Mouse (Mus musculus) MEL (cell line): ENCODE measurements at regions not wholly inside any gene's neighbourhood (a gene's known extent, or its start where the extent isn't known, plus 50 kb on each side); places are given as distances from the start of the nearest gene placed in this dataset.

Experiments
- DNase-seq: peaks from one replicate; pipeline ENCODE4 v3.0.0; 2011; ENCODE audit warnings: low read depth, low spot score
- H3K27ac ChIP-seq: 2 replicates; pipeline ENCODE4 v1.5.1; 2012; ENCODE audit warnings: low read depth, mild to moderate bottlenecking, control low read depth, low read length, moderate library complexity; ENCODE audit not compliant: control insufficient read depth
- H3K27me3 ChIP-seq, 2 experiments: fragments of 150-350 bp in 1 of 2; sonication (generic) in 1 of 2; 2 replicates each; pipeline ENCODE4 v1.6.1; 2012; ENCODE audit warnings: low read length in 2 of 2, mild to moderate bottlenecking in 2 of 2, improper control_type of control experiment in 1 of 2, moderate library complexity in 1 of 2; ENCODE audit not compliant: insufficient read depth in 2 of 2, control insufficient read depth in 1 of 2
- H3K36me3 ChIP-seq, 2 experiments: 2 replicates each; pipeline ENCODE4 v1.6.1; 2012 to 2014; ENCODE audit warnings: low read length in 2 of 2, improper control_type of control experiment in 1 of 2, inconsistent platforms in 1 of 2, mild to moderate bottlenecking in 1 of 2; ENCODE audit not compliant: insufficient read depth in 2 of 2, control insufficient read depth in 1 of 2
- H3K4me1 ChIP-seq, 2 experiments: fragments of 150-350 bp in 1 of 2; sonication (generic) in 1 of 2; 2 replicates each; pipeline ENCODE4 v1.6.1; 2012; ENCODE audit warnings: low read length in 2 of 2, improper control_type of control experiment in 1 of 2, mild to moderate bottlenecking in 1 of 2; ENCODE audit not compliant: insufficient read depth in 2 of 2, control insufficient read depth in 1 of 2
- H3K4me3 ChIP-seq, 2 experiments: fragments of 150-350 bp in 1 of 2; sonication (generic) in 1 of 2; 2 replicates each; pipeline ENCODE4 v1.5.1; 2012; ENCODE audit warnings: low read depth in 2 of 2, low read length in 2 of 2, mild to moderate bottlenecking in 2 of 2, moderate library complexity in 2 of 2, control low read depth in 1 of 2, improper control_type of control experiment in 1 of 2; ENCODE audit not compliant: control insufficient read depth in 1 of 2, insufficient read depth in 1 of 2
- H3K79me2 ChIP-seq: 2 replicates; pipeline ENCODE4 v1.6.1; 2012; ENCODE audit warnings: mild to moderate bottlenecking, low read length, moderate library complexity; ENCODE audit not compliant: control insufficient read depth, poor library complexity, insufficient read depth
- H3K9ac ChIP-seq: 2 replicates; pipeline ENCODE4 v1.6.1; 2012; ENCODE audit warnings: low read depth, mild to moderate bottlenecking, control low read depth, low read length, moderate library complexity; ENCODE audit not compliant: control insufficient read depth, poor library complexity, severe bottlenecking
- H3K9me3 ChIP-seq: fragments of 150-350 bp; sonication (generic); replicated peaks from 2 replicates; pipeline ENCODE4 v1.6.1; 2012; ENCODE audit warnings: mild to moderate bottlenecking, low read length, improper control_type of control experiment, moderate library complexity; ENCODE audit not compliant: insufficient read depth
- CHD1 ChIP-seq: IDR thresholded peaks from 2 replicates; pipeline ENCODE4 v1.6.1; 2012; ENCODE audit warnings: low read depth, mild to moderate bottlenecking, inconsistent platforms, low read length, improper control_type of control experiment
- CHD2 ChIP-seq: IDR thresholded peaks from 2 replicates; pipeline ENCODE4 v1.6.1; 2011; ENCODE audit warnings: low read length, improper control_type of control experiment
- CTCF ChIP-seq, 3 experiments: IDR thresholded peaks in 2 of 3; conservative IDR thresholded peaks in 1 of 3; 2 replicates each; pipeline ENCODE4 v1.5.1; 2011 to 2012; ENCODE audit warnings: low read length in 3 of 3, low read depth in 2 of 3, mild to moderate bottlenecking in 2 of 3, improper control_type of control experiment in 1 of 3, inconsistent platforms in 1 of 3, mixed read lengths in 1 of 3, moderate library complexity in 1 of 3; ENCODE audit not compliant: control insufficient read depth in 1 of 3, insufficient read depth in 1 of 3, poor library complexity in 1 of 3, severe bottlenecking in 1 of 3
- EP300 ChIP-seq, 2 experiments: IDR thresholded peaks; 2 replicates each; pipeline ENCODE4 v1.6.1; 2011; ENCODE audit warnings: improper control_type of control experiment in 2 of 2, low read length in 2 of 2, low read depth in 1 of 2, mild to moderate bottlenecking in 1 of 2
- ETS1 ChIP-seq: IDR thresholded peaks from 2 replicates; pipeline ENCODE4 v1.6.1; 2012; ENCODE audit warnings: low read depth, mild to moderate bottlenecking, inconsistent platforms, low read length, improper control_type of control experiment, moderate library complexity
- GABPA ChIP-seq: IDR thresholded peaks from 2 replicates; pipeline ENCODE4 v1.6.1; 2012; ENCODE audit warnings: low read depth, mild to moderate bottlenecking, inconsistent platforms, low read length, improper control_type of control experiment, moderate library complexity
- MAZ ChIP-seq: IDR thresholded peaks from 2 replicates; pipeline ENCODE4 v1.6.1; 2012; ENCODE audit warnings: low read depth, mild to moderate bottlenecking, inconsistent platforms, low read length, improper control_type of control experiment
- MYC ChIP-seq: IDR thresholded peaks from 2 replicates; pipeline ENCODE4 v1.6.1; 2011; ENCODE audit warnings: low read depth, mild to moderate bottlenecking, low read length, improper control_type of control experiment, moderate library complexity
- NELFE ChIP-seq: IDR thresholded peaks from 2 replicates; pipeline ENCODE4 v1.6.1; 2011; ENCODE audit warnings: low read depth, low read length, improper control_type of control experiment
- POLR2A ChIP-seq, 2 experiments: IDR thresholded peaks; 2 replicates each; pipeline ENCODE4 v1.6.1; 2011 to 2012; ENCODE audit warnings: low read length in 2 of 2, mild to moderate bottlenecking in 2 of 2, control low read depth in 1 of 2, improper control_type of control experiment in 1 of 2, low read depth in 1 of 2, moderate library complexity in 1 of 2; ENCODE audit not compliant: control insufficient read depth in 1 of 2, insufficient read depth in 1 of 2, poor library complexity in 1 of 2
- RAD21 ChIP-seq: IDR thresholded peaks from 2 replicates; pipeline ENCODE4 v1.6.1; 2011; ENCODE audit warnings: mild to moderate bottlenecking, low read depth, low read length, improper control_type of control experiment
- RCOR1 ChIP-seq: IDR thresholded peaks from 2 replicates; pipeline ENCODE4 v1.6.1; 2012; ENCODE audit warnings: low read depth, mild to moderate bottlenecking, inconsistent platforms, low read length, improper control_type of control experiment
- SIN3A ChIP-seq: IDR thresholded peaks from 2 replicates; pipeline ENCODE4 v1.6.1; 2012; ENCODE audit warnings: low read length, improper control_type of control experiment, inconsistent platforms
- SMC3 ChIP-seq: IDR thresholded peaks from 2 replicates; pipeline ENCODE4 v1.6.1; 2011; ENCODE audit warnings: low read depth, low read length, improper control_type of control experiment
- TBP ChIP-seq: IDR thresholded peaks from 2 replicates; pipeline ENCODE4 v1.8.0; 2011; ENCODE audit warnings: low read depth, low read length, improper control_type of control experiment
- ZC3H11A ChIP-seq: IDR thresholded peaks from 2 replicates; pipeline ENCODE4 v1.6.1; 2012; ENCODE audit warnings: low read depth, mild to moderate bottlenecking, inconsistent platforms, low read length, improper control_type of control experiment
- ZKSCAN1 ChIP-seq: IDR thresholded peaks from 2 replicates; pipeline ENCODE4 v1.6.1; 2012; ENCODE audit warnings: low read depth, mild to moderate bottlenecking, inconsistent platforms, low read length, improper control_type of control experiment, moderate library complexity
- ZNF384 ChIP-seq: IDR thresholded peaks from 2 replicates; pipeline ENCODE4 v1.6.1; 2012; ENCODE audit warnings: low read depth, mild to moderate bottlenecking, inconsistent platforms, low read length, improper control_type of control experiment

DNA sequence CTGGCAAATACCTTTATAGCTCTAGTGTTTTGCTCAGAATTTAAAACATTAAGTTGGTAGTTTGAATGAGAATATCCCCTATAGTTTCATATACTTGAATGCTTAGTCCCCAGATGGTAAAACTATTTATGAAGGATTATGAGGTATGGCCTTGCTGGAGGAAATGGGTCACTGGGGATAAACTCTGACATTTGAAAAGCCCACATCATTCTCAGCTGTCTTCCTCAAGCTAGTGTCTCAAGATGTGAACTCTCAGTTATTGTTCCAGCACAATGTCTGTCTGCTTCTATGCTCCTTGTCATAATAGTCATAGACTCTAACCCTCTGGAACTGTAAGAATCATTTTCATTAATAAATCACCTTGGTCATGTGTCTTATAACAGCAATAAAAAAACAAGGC lies 2004.1 kb upstream of the Gm8797 start:
- Histone ChIP-seq H3K9ac (no peak overlapping the region), H3K9me3 (no peaks in the 10 kb centered on the region), H3K36me3 (no peaks in the 10 kb centered on the region), H3K27ac (no peak overlapping the region), H3K79me2 (no peaks in the 10 kb centered on the region), H3K4me3 (no peak overlapping the region), H3K4me1 (no peaks in the 10 kb centered on the region), H3K27me3 (no peaks in the 10 kb centered on the region)
- DNase-seq = no peak
- TF ChIP-seq TBP (no peak), ZC3H11A (no peak), SIN3A (no peak), SMC3 (no peak), NELFE (no peak), CHD2 (no peak), POLR2A (IDR thresholded peaks at IDR 0.05; ENCODE audit: control insufficient read depth in 1 of 2, insufficient read depth in 1 of 2, low read depth in 1 of 2, low read length in 2 of 2, poor library complexity in 1 of 2) (no peak), ZKSCAN1 (no peak), ZNF384 (no peak), CHD1 (no peak), MAZ (no peak), GABPA (no peak), RCOR1 (no peak), ETS1 (no peak), MYC (no peak)

DNA sequence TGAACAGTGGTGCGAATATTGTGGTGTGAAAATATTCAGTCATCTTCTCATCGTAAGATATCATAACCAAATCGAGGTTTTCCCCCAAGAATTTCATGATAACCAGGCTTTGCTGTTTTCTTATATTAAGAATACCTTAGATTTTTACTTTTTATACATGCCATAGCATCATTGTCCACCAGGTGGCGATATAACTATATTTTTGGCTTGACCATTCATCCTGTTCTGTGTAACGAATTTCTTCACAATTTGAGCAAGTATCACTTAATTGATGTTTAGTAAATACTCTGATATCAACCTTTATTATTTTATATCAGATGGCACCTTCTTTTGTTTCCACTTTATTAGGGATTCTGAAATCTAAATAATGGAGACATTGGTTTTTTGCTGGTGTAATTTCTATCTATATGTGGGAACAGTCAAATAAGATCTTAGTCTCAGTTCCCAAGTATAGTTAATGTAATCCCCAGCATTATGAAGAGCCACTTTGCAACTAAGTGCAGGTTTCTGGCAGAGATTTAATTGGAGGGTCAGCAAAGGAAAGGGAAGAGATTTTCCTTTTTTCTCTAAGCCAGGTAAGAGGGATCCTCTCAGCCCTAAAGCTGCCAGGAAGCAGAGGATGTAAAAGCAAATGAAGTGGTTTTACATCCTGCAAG lies 1998.9 kb upstream of the Gm8797 start:
- TF ChIP-seq EP300 (IDR thresholded peaks at IDR 0.05; ENCODE audit: low read depth in 1 of 2, low read length in 2 of 2) (no peak), CTCF (IDR thresholded peaks at IDR 0.05 in 2 of 3, conservative IDR thresholded peaks at IDR 0.05 in 1 of 3; ENCODE audit: control insufficient read depth in 1 of 3, insufficient read depth in 1 of 3, low read depth in 2 of 3, low read length in 3 of 3, poor library complexity in 1 of 3, severe bottlenecking in 1 of 3) (peak in 2 of 3 experiments; percentile 28 to 73; a peak in 3 of 6 replicates), ZC3H11A (peak; percentile 81), RAD21 (peak; percentile 88), SMC3 (peak; percentile 82)
- TF ChIP-seq, all 39 proteins: peak for 4
- H3K79me2 ChIP-seq = no peaks in the 10 kb centered on the region
- H3K4me1 ChIP-seq = no peaks in the 10 kb centered on the region
- no peaks in the 10 kb centered on the region for H3K27me3 ChIP-seq
- no peaks in the 10 kb centered on the region for H3K36me3 ChIP-seq
- no peak overlapping the region for H3K27ac ChIP-seq
- H3K9ac ChIP-seq = no peak overlapping the region
- DNase-seq = peak; percentile 44
- H3K9me3 ChIP-seq = no peaks in the 10 kb centered on the region
- H3K4me3 ChIP-seq = no peak overlapping the region
